Mouse (Mus musculus) midbrain, postnatal 0 days (tissue): ENCODE measurements at regions not wholly inside any gene's neighbourhood (a gene's known extent, or its start where the extent isn't known, plus 50 kb on each side); places are given as distances from the start of the nearest gene placed in this dataset.

Source experiments
- ATAC-seq: fragments of 200-750 bp; cut with Nextera tagmentation; 2 replicates; pipeline ENCODE4 v1.8.0; 2017; ENCODE audit warnings: moderate number of reproducible peaks, mild to moderate bottlenecking, moderate TSS enrichment, moderate library complexity; ENCODE audit not compliant: low FRiP score
- DNase-seq: peaks from one replicate; pipeline ENCODE4 v3.0.0-alpha.2; 2015; ENCODE audit warnings: low spot score
- H3K27ac ChIP-seq: fragments of 300-500 bp; sonication (generic); 2 replicates; pipeline ENCODE4 v1.5.1; 2014; ENCODE audit warnings: low read depth, mild to moderate bottlenecking, low read length, mixed read lengths
- H3K27me3 ChIP-seq: fragments of 300-500 bp; sonication (generic); 2 replicates; pipeline ENCODE4 v1.6.1; 2014; ENCODE audit warnings: low read length, control low read depth, mixed read lengths; ENCODE audit not compliant: insufficient read depth
- H3K36me3 ChIP-seq: fragments of 300-500 bp; sonication (generic); 2 replicates; pipeline ENCODE4 v1.6.1; 2014; ENCODE audit warnings: low read length, control low read depth, mixed read lengths; ENCODE audit not compliant: insufficient read depth
- H3K4me1 ChIP-seq: fragments of 300-500 bp; sonication (generic); 2 replicates; pipeline ENCODE4 v1.6.1; 2014; ENCODE audit warnings: mild to moderate bottlenecking, control low read depth, antibody characterized with exemption, low read length, mixed read lengths; ENCODE audit not compliant: insufficient read depth
- H3K4me2 ChIP-seq: fragments of 300-500 bp; sonication (generic); 2 replicates; pipeline ENCODE4 v1.6.1; 2014; ENCODE audit warnings: low read depth, mild to moderate bottlenecking, low read length, mixed read lengths; ENCODE audit not compliant: poor library complexity, severe bottlenecking
- H3K4me3 ChIP-seq: fragments of 300-500 bp; sonication (generic); 2 replicates; pipeline ENCODE4 v1.5.1; 2014; ENCODE audit warnings: low read depth, mild to moderate bottlenecking, low read length, moderate library complexity
- H3K9ac ChIP-seq: fragments of 300-500 bp; sonication (generic); replicated peaks from 2 replicates; pipeline ENCODE4 v1.6.1; 2014; ENCODE audit warnings: mild to moderate bottlenecking, low read length, moderate library complexity, mixed read lengths; ENCODE audit not compliant: poor library complexity, severe bottlenecking
- H3K9me3 ChIP-seq: fragments of 300-500 bp; sonication (generic); 2 replicates; pipeline ENCODE4 v1.6.1; 2016; ENCODE audit warnings: low read length, control low read depth
- CTCF ChIP-seq: IDR thresholded peaks from 2 replicates; pipeline ENCODE4 v1.5.1; 2016; ENCODE audit warnings: antibody characterized with exemption, mild to moderate bottlenecking

GRCm38 (mm10) chr8:98214019-98214418, 1202.3 kb downstream of the Cdh8 start:
- H3K4me1 ChIP-seq = no peaks in the 10 kb centered on the region
- no peaks in the 10 kb centered on the region for H3K9me3 ChIP-seq
- H3K27me3 ChIP-seq = no peaks in the 10 kb centered on the region
- DNase-seq = no peak
- no peak overlapping the region for H3K4me2 ChIP-seq
- no peaks in the 10 kb centered on the region for H3K36me3 ChIP-seq
- ATAC-seq = no peak
- H3K27ac ChIP-seq = no peak overlapping the region
- no peak overlapping the region for H3K4me3 ChIP-seq
- no peak for TF ChIP-seq CTCF
- H3K9ac ChIP-seq = no peak overlapping the region
